Mouse (Mus musculus) cerebellum, adult 2 months (tissue): ENCODE data around the gene Kalrn. TPM values are rescaled to one million over a fixed set of nuclear protein-coding genes. Genes with fewer than 3 reads are reported as not detected.

ENCODE experiments used
- DNase-seq, 2 experiments: peaks; one replicate each; pipeline ENCODE4 v3.0.0; 2021
- H3K27ac ChIP-seq: fragments of 200-500 bp; 2 replicates; pipeline ENCODE4 v1.5.1; 2012; ENCODE audit warnings: low read length, control low read depth, inconsistent platforms; ENCODE audit not compliant: insufficient read depth
- H3K27me3 ChIP-seq: fragments of 200-500 bp; 2 replicates; pipeline ENCODE4 v1.6.1; 2012; ENCODE audit warnings: inconsistent platforms, mild to moderate bottlenecking, low read length, moderate library complexity; ENCODE audit not compliant: control insufficient read depth, insufficient read depth
- H3K4me1 ChIP-seq: fragments of 200-500 bp; 2 replicates; pipeline ENCODE4 v1.6.1; 2011; ENCODE audit warnings: low read length; ENCODE audit not compliant: control insufficient read depth, insufficient read depth
- H3K4me3 ChIP-seq: fragments of 200-500 bp; replicated peaks from 2 replicates; pipeline ENCODE3; 2011; ENCODE audit warnings: mild to moderate bottlenecking, low read depth, low read length, control low read depth; ENCODE audit not compliant: insufficient read depth
- CTCF ChIP-seq: fragments of 200-500 bp; IDR thresholded peaks from 2 replicates; pipeline ENCODE4 v1.5.1; 2011; ENCODE audit warnings: low read depth, mild to moderate bottlenecking, control low read depth, low read length, moderate library complexity, borderline replicate concordance; ENCODE audit not compliant: insufficient read depth
- POLR2A ChIP-seq: fragments of 200-500 bp; IDR thresholded peaks from 2 replicates; pipeline ENCODE4 v1.6.1; 2011; ENCODE audit warnings: low read length, control low read depth, borderline replicate concordance; ENCODE audit not compliant: insufficient read depth
- WGBS: fragments of 180-500 bp; shearing (Covaris S2); methylation state at CpG from one replicate; pipeline ENCODE4 v1.1.7; 2018; 5-methylcytosine and 5-hydroxymethylcytosine counted together
- polyA plus RNA-seq: library from polyadenylated mRNA; depleted of rRNA; stranded (reverse); fragments of >200 nt; gene quantifications from 2 replicates; pipeline ENCODE4 v1.2.3, GENCODE M21; 2012

Gene Kalrn
- polyA plus RNA-seq, 1 experiment, result 17.9 TPM

DNA sequence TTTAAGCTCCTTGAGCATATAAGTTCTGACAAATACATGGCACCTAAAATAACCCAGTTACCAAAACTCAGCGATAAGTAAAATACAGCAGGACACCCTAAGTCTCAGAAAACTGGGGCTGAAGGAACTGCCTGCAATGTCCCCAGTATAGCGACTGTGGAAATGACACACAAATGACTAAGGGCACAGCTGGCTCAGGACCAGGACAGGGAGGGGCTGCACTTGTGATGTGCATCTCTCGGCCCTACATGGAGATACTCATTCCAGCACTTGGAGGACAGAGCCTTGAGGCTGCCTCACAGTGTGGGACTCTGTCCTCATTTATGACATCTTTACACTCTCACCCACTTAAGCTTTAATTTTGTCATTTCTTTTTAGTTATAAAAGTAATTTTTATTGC, 497.2 kb downstream of the Kalrn start:
- H3K27ac ChIP-seq, result no peak overlapping the region
- DNase-seq, result no peak
- WGBS, result 77% methylated on average over 3 of the region's 3 CpGs
- H3K27me3 ChIP-seq, result no peaks in the 10 kb centered on the region
- TF ChIP-seq POLR2A (no peak), CTCF (no peak)
- H3K4me3 ChIP-seq, result no peak overlapping the region
- H3K4me1 ChIP-seq, result no peaks in the 10 kb centered on the region

DNA sequence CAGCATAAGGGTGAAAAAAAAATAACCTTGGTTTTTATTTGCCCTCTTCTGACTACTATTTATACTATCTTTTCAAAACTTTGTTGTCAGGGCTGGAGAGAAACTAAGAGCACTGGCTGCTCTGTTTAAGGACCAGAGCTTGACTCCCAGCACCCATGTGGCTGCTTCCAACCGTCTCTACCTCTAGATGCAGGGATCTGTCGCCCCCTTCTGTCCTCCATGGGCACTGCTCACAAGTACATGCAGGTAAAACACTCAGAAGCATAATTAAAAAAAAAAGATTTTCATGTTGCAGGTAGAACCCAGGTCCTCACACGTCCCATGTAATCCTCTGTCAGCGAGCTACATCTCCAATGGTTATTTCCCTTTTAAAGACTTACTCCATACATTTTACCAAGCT, 499.4 kb downstream of the Kalrn start:
- H3K4me3 ChIP-seq, result no peak overlapping the region
- no peak overlapping the region for H3K27ac ChIP-seq
- H3K27me3 ChIP-seq, result no peaks in the 10 kb centered on the region
- H3K4me1 ChIP-seq, result no peaks in the 10 kb centered on the region
- WGBS, result 93% methylated on average over 4 of the region's 4 CpGs
- TF ChIP-seq CTCF, result no peak
- DNase-seq, result no peak

DNA sequence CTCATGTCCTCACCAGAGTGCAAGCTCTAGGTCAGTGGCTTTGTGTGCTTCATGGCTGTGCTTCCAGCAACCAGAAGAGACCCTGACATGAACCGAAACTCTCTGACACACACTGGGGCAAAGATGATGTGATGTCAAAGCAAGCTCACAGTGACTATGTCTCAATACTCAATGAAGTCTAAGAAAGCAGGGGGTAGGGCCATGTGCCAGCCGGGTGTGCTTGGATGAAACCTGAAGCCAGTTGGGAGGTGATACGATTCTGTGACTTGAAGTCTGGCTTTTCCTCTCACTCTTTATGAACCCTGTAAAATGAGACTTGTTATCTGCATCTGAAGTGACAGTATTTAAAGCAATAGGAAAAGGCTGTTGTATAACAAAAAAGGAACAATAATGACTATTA, 501.2 kb downstream of the Kalrn start:
- whole genome bisulfite sequencing, result 73% methylated on average over 3 of the region's 3 CpGs
- H3K27me3 ChIP-seq, result no peaks in the 10 kb centered on the region
- H3K4me1 ChIP-seq, result no peaks in the 10 kb centered on the region

DNA sequence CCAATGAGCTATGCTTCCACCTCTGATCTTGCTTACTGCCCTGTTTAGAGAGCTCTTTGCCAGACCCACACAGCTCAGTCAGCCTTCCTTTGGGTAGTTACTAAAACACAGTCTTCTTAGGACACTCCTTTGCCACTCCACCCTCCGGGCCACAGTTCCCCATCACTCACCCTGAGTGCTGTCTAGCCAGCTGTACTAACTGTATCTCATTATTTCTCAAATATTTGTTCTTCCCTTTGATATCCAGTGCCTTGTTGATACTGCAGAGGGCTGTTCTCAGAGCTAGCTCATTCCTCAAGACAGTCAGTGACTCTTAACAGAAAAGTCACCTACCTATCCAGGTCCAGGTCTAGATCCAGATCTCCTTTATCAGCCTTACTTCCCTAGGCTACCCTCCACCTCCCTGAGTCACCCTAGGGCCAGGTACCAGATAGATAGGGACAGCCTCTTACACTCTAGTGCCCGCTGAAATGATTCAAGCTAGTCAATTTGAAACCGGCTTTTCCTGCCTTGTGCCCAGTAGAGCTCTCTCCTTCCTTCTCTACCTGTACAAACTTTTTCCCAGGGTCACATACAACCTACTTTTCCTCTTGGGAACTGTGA, 502.0 kb downstream of the Kalrn start:
- no peaks in the 10 kb centered on the region for H3K27me3 ChIP-seq
- no peak for TF ChIP-seq CTCF
- no peak for TF ChIP-seq POLR2A
- WGBS, result 91% methylated on average over 3 of the region's 3 CpGs
- H3K4me3 ChIP-seq, result no peak overlapping the region
- no peaks in the 10 kb centered on the region for H3K4me1 ChIP-seq
- no peak overlapping the region for H3K27ac ChIP-seq
- DNase-seq, result no peak

More for the DNA sequence above, 501.2 kb downstream of the Kalrn start:
- Histone ChIP-seq H3K4me3 (no peak overlapping the region), H3K27ac (no peak overlapping the region)
- TF ChIP-seq POLR2A, result no peak
- TF ChIP-seq CTCF, result no peak
- DNase-seq, result no peak

DNA sequence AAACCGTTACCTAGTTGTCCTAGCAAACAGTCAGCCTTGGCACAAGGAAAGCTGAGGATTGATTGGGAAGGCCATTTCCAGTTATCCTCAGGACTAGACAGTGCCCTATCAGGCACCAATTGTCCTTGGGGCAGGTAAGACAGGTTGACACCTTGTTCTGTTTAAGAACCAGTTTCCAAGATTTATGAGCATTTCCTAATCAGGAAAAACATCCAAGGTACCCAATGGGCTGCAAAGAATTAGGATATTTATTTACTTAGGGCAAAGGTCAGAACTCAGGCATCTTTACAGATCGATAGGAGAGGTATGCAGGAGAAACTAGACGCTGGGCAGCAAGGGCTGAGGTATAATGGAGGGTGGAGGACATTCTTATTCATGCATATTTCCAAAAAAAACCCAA, 503.9 kb downstream of the Kalrn start:
- Histone ChIP-seq H3K4me3 (no peak overlapping the region), H3K27me3 (no peaks in the 10 kb centered on the region), H3K4me1 (no peaks in the 10 kb centered on the region), H3K27ac (no peak overlapping the region)
- no peak for TF ChIP-seq POLR2A
- WGBS, result 85% methylated on average over 3 of the region's 3 CpGs
- DNase-seq, result no peak

DNA sequence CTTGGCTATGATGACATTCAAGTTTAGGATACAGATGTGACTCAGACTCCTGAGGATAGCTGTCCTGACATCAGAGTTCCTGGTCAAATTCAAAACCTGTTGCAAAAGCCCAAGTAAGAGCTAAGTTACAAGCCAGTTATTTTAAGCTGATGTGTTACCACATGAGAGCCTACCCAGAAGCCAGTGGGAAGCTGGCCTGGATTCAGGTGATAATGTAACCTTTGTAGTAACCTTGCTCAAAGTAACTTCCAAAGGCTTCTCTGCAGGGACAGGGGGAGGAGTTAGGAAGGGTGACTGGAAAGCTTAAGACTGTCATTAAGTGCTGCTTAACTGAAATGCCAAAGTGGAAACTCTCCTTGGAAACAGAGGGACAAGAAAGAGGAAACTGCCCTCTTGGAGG, 506.4 kb downstream of the Kalrn start:
- DNase-seq, result no peak
- TF ChIP-seq CTCF (no peak), POLR2A (no peak)

DNA sequence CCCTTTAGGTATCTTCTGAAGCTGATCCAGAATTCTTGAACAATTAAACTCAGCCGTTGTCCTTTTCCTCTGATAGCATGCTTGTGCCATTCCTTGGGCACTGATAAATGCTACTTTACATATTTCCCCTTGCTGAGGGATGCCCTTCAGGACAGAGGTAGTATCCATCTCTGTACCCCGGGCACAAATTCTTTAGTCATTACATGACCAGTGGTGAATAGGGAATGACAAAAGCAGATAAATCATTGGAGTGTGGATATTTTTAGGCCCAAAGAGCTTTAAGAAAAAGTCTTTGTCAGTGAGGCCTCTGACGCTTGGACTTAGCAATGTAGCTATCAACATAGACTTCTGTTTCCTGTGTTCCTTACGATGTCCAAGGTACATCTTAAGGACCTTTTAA, 507.0 kb downstream of the Kalrn start:
- TF ChIP-seq POLR2A, result no peak
- no peak for TF ChIP-seq CTCF
- Histone ChIP-seq H3K4me1 (no peaks in the 10 kb centered on the region), H3K27ac (no peak overlapping the region), H3K27me3 (no peaks in the 10 kb centered on the region), H3K4me3 (no peak overlapping the region)
- WGBS, result 95% methylated on average over 4 of the region's 4 CpGs
- DNase-seq, result no peak

More for the DNA sequence above, 506.4 kb downstream of the Kalrn start:
- Histone ChIP-seq H3K27ac (no peak overlapping the region), H3K4me3 (no peak overlapping the region), H3K27me3 (no peaks in the 10 kb centered on the region), H3K4me1 (no peaks in the 10 kb centered on the region)

DNA sequence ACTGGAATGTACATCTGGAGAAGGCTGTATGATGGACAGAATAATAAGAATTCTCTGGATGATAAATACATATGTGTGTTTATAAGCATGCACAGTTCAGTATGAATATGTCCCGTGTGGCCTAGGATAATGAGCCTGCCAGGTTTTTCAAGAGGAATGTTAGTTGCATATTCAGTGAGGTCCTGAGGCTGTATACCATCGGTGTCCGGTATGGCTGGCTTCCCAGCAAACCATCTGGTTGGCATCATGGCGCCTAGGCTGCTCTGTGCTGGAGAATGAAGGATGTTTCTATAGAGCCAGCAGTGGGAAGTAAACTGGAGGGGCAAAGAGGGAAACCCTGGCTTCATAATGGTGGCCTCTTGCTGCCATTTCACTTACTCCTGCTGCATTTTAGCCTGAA, 510.0 kb downstream of the Kalrn start:
- H3K4me1 ChIP-seq, result no peaks in the 10 kb centered on the region
- WGBS, result 11% methylated on average over 4 of the region's 4 CpGs
- peak; percentile 32 to 51 for DNase-seq

DNA sequence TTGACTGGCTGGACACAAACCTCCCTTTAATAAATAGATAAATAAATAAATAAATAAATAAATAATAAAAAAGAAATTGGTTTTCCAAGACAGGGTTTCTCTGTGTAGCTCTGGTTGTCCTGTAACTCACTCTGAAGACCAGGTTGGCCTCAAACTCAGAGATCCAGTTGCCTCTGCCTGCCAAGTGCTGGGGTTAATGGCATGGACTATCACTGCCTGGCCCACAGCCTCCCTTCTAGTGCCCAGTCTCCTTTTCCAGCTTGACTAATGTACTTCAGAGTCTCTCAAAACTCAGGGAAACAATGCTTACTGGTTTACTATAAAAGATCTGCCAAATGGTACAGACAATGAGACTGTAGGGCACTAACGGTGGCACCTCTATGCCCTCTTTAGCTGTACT, 511.7 kb downstream of the Kalrn start:
- Histone ChIP-seq H3K27me3 (no peaks in the 10 kb centered on the region), H3K27ac (no peak overlapping the region), H3K4me1 (no peaks in the 10 kb centered on the region), H3K4me3 (no peak overlapping the region)
- no peak for DNase-seq
- 95% methylated on average over 1 of the region's 1 CpGs for WGBS
- no peak for TF ChIP-seq POLR2A
- TF ChIP-seq CTCF, result no peak

More for the DNA sequence above, 510.0 kb downstream of the Kalrn start:
- TF ChIP-seq POLR2A (no peak), CTCF (no peak)
- no peak overlapping the region for H3K4me3 ChIP-seq
- H3K27ac ChIP-seq, result no peak overlapping the region
- no peaks in the 10 kb centered on the region for H3K27me3 ChIP-seq
